Mouse (Mus musculus): Measurements from ENCODE around the gene Mip.
"Not testable (repeated sequence)": the region's sequence is repeated elsewhere in the genome, so short reads cannot be mapped to it uniquely, and the experiment has no call there.

Gene Mip

GRCm38 (mm10) chr10:128247020-128247732, 21.5 kb downstream of the Mip start:
- DNase-seq (ENCODE audit: low spot score): no peak

GRCm38 (mm10) chr10:128250565-128250964, 24.9 kb downstream of the Mip start:
- DNase-seq (ENCODE audit: low spot score): no peak

GRCm38 (mm10) chr10:128253677-128254255, 28.1 kb downstream of the Mip start, which contains the start of gene Apon:
TSS of gene Apon (plus strand) at chr10:128254096.
- DNase-seq (ENCODE audit: low spot score): no peak

GRCm38 (mm10) chr10:128255925-128256324, 30.3 kb downstream of the Mip start:
- no peak for DNase-seq (ENCODE audit: low spot score)

GRCm38 (mm10) chr10:128256328-128256727, 30.7 kb downstream of the Mip start:
- DNase-seq (ENCODE audit: low spot score): no peak

- no peak for DNase-seq (ENCODE audit: low spot score)
Observed at GRCm38 (mm10) chr10:128258953-128259352, 33.3 kb downstream of the Mip start.

- no peak for DNase-seq (ENCODE audit: low spot score)
Observed at GRCm38 (mm10) chr10:128259946-128260345, 34.3 kb downstream of the Mip start.

- not testable (repeated sequence) for DNase-seq (ENCODE audit: low spot score)
Observed at GRCm38 (mm10) chr10:128260376-128260775, 34.7 kb downstream of the Mip start.

GRCm38 (mm10) chr10:128262300-128262699, 36.7 kb downstream of the Mip start:
- no peak for DNase-seq (ENCODE audit: low spot score)

- DNase-seq (ENCODE audit: low spot score): no peak
Observed at GRCm38 (mm10) chr10:128263393-128264310, 38.0 kb downstream of the Mip start.

- DNase-seq (ENCODE audit: low spot score): no peak
Observed at GRCm38 (mm10) chr10:128268371-128268770, 42.7 kb downstream of the Mip start, which contains the start of gene Apof. TSS of gene Apof (plus strand) at chr10:128268671.

- DNase-seq (ENCODE audit: low spot score): peak; percentile 11
Observed at GRCm38 (mm10) chr10:128269206-128269910, 43.7 kb downstream of the Mip start.

- peak; percentile 97 for DNase-seq (ENCODE audit: low spot score)
Observed at GRCm38 (mm10) chr10:128270287-128270841, 44.7 kb downstream of the Mip start, which contains the start of gene Stat2. TSS of gene Stat2 (plus strand) at chr10:128270559.

GRCm38 (mm10) chr10:128270866-128271265, 45.2 kb downstream of the Mip start:
- no peak for DNase-seq (ENCODE audit: low spot score)

GRCm38 (mm10) chr10:128271883-128272282, 46.2 kb downstream of the Mip start:
- DNase-seq (ENCODE audit: low spot score): no peak

GRCm38 (mm10) chr10:128272819-128273439, 47.3 kb downstream of the Mip start:
- not testable (repeated sequence) for DNase-seq (ENCODE audit: low spot score)

GRCm38 (mm10) chr10:128275374-128275773, 49.7 kb downstream of the Mip start:
- DNase-seq (ENCODE audit: low spot score): not testable (repeated sequence)

- no peak for DNase-seq (ENCODE audit: low spot score)
Observed at GRCm38 (mm10) chr10:128278158-128278557, 52.5 kb downstream of the Mip start.

GRCm38 (mm10) chr10:128280943-128281342, 55.3 kb downstream of the Mip start:
- DNase-seq (ENCODE audit: low spot score): no peak

All from layer of hippocampus, adult 11-12 months (tissue).